Mouse (Mus musculus): ENCODE data around the gene Zfp61. TPM values are rescaled to one million over a fixed set of nuclear protein-coding genes. Genes with fewer than 3 reads are reported as not detected.

Zfp61 gene
- total and polyA plus RNA-seq, 3 experiments, result 9.9 to 15.3 TPM; not detected in 1

DNA sequence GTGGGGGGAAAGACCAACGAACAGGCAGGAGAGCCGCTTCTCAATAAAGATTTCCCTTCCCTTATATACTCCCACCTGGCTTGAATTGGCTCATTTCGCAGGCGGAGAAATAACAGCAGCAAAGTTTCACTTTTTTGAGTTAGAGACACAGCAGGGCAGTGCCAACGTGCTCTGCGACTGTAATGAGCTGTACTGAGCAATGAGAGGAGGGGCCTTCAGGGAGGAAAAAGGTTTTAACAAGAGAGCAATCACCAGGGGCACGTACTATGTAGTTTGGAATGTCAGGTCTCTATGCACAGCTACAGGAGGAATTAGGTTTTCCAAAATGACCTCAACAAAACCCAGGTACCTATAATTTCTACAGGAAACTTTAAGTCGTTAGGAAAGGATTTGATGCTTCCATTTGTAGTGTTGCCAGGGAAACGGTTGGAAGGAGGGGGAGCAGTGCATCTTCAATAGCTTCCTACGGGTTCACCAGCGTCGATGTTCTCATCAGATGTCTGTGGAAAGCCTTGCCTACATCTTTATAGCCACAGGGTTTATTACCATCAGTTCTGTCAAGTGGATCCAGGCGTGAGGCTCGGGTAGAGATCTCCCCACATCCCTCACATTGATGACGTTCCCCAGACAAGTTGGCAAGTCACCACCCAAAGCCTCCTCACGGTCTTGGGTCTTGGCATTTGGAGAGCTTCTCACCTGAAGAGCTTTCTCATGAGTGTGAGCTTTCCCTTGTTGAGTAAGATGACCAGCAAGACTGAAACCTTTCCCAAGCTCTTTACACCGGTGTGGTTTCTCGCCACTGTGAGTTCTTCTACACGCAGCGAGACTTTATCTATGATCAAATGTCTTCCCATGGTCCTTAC lies 25.5 kb upstream of the Zfp61 start:
- no peak for TF ChIP-seq MEF2A (IDR thresholded peaks at IDR 0.05; ENCODE audit: extremely low read depth, insufficient replicate concordance, low read depth, low read length, poor library complexity, severe bottlenecking)
- no peaks in the 10 kb centered on the region for H3K4me1 ChIP-seq (ENCODE audit: control insufficient read depth in 1 of 2, insufficient read depth in 2 of 2, low read length in 2 of 2)
- no peaks in the 10 kb centered on the region; a peak in 2 of 4 replicates for H3K27me3 ChIP-seq (ENCODE audit: control insufficient read depth in 1 of 2, insufficient read depth in 2 of 2, low read length in 2 of 2)
- no peak overlapping the region for H3K4me3 ChIP-seq (ENCODE audit: control insufficient read depth in 1 of 2, insufficient read depth in 1 of 2, low read depth in 2 of 2, low read length in 2 of 2)
- H3K79me2 ChIP-seq (ENCODE audit: control insufficient read depth, insufficient read depth, low read length, poor library complexity), result no peaks in the 10 kb centered on the region
- no peaks in the 10 kb centered on the region for H3K36me3 ChIP-seq (ENCODE audit: control insufficient read depth in 1 of 2, insufficient read depth in 2 of 2, low read length in 2 of 2)
- H3K27ac ChIP-seq (ENCODE audit: control insufficient read depth, low read depth, low read length), result no peak overlapping the region
- no peak overlapping the region for H3K9ac ChIP-seq (ENCODE audit: control insufficient read depth, low read depth, low read length, poor library complexity, severe bottlenecking)
- DNase-seq (ENCODE audit: low read depth, low spot score), result no peak
- H3K9me3 ChIP-seq (replicated peaks; ENCODE audit: insufficient read depth, low read length), result no peaks in the 10 kb centered on the region

- H3K9ac ChIP-seq (ENCODE audit: control insufficient read depth, low read depth, low read length, poor library complexity, severe bottlenecking), result no peak overlapping the region
- TF ChIP-seq MAX (IDR thresholded peaks at IDR 0.05; ENCODE audit: low read length), result no peak
- TF ChIP-seq SIN3A (IDR thresholded peaks at IDR 0.05; ENCODE audit: low read length), result no peak
- TF ChIP-seq POLR2AphosphoS2 (IDR thresholded peaks at IDR 0.05; ENCODE audit: low read length), result no peak
- TF ChIP-seq MAFK (IDR thresholded peaks at IDR 0.05; ENCODE audit: borderline replicate concordance, low read depth, low read length), result no peak
- TF ChIP-seq USF2 (IDR thresholded peaks at IDR 0.05; ENCODE audit: borderline replicate concordance in 1 of 2, insufficient read depth in 1 of 2, low read depth in 1 of 2, low read length in 2 of 2), result no peak
- no peak for TF ChIP-seq BHLHE40 (IDR thresholded peaks at IDR 0.05; ENCODE audit: borderline replicate concordance, low read depth, low read length)
- TF ChIP-seq TAL1 (IDR thresholded peaks at IDR 0.05; ENCODE audit: low read length), result no peak
- TF ChIP-seq EP300 (IDR thresholded peaks at IDR 0.05; ENCODE audit: low read depth in 1 of 2, low read length in 2 of 2), result no peak
- TF ChIP-seq MEF2A (IDR thresholded peaks at IDR 0.05; ENCODE audit: extremely low read depth, insufficient replicate concordance, low read depth, low read length, poor library complexity, severe bottlenecking), result no peak
- no peak for DNase-seq (ENCODE audit: low read depth, low spot score)
- H3K79me2 ChIP-seq (ENCODE audit: control insufficient read depth, insufficient read depth, low read length, poor library complexity), result no peaks in the 10 kb centered on the region
- H3K36me3 ChIP-seq (ENCODE audit: control insufficient read depth in 1 of 2, insufficient read depth in 2 of 2, low read length in 2 of 2), result no peaks in the 10 kb centered on the region
- H3K27me3 ChIP-seq (ENCODE audit: control insufficient read depth in 1 of 2, insufficient read depth in 2 of 2, low read length in 2 of 2), result no peaks in the 10 kb centered on the region; a peak in 2 of 4 replicates
- H3K27ac ChIP-seq (ENCODE audit: control insufficient read depth, low read depth, low read length), result no peak overlapping the region
- no peaks in the 10 kb centered on the region for H3K9me3 ChIP-seq (replicated peaks; ENCODE audit: insufficient read depth, low read length)
- no peak overlapping the region for H3K4me3 ChIP-seq (ENCODE audit: control insufficient read depth in 1 of 2, insufficient read depth in 1 of 2, low read depth in 2 of 2, low read length in 2 of 2)
- no peaks in the 10 kb centered on the region for H3K4me1 ChIP-seq (ENCODE audit: control insufficient read depth in 1 of 2, insufficient read depth in 2 of 2, low read length in 2 of 2)
Observed at GRCm38 (mm10) chr7:24325675-24326128, 24.7 kb upstream of the Zfp61 start.

DNA sequence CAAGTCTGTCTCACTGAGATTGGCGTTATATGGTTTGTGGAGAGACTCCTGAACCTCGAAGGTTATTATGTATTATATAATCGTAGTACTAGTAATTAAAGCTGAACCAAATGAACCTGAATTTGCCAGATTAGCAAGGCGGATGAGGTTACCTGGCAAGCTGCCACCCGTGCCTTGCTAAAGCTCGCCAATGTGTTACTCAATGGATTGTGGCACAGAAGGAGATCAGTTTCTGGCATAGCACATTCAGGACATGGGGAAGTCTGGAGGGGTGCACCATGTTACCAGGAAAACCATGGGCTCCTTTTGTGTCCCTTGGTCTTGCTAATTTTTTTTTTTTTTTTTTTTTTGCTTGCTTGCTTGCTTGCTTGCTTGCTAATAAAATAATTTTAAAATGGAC lies 24.2 kb upstream of the Zfp61 start:
- H3K27me3 ChIP-seq (ENCODE audit: control insufficient read depth in 1 of 2, insufficient read depth in 2 of 2, low read length in 2 of 2), result no peaks in the 10 kb centered on the region; a peak in 2 of 4 replicates
- no peaks in the 10 kb centered on the region for H3K4me1 ChIP-seq (ENCODE audit: control insufficient read depth in 1 of 2, insufficient read depth in 2 of 2, low read length in 2 of 2)
- no peak overlapping the region for H3K4me3 ChIP-seq (ENCODE audit: control insufficient read depth in 1 of 2, insufficient read depth in 1 of 2, low read depth in 2 of 2, low read length in 2 of 2)
- no peaks in the 10 kb centered on the region for H3K36me3 ChIP-seq (ENCODE audit: control insufficient read depth in 1 of 2, insufficient read depth in 2 of 2, low read length in 2 of 2)
- H3K27ac ChIP-seq (ENCODE audit: control insufficient read depth, low read depth, low read length), result no peak overlapping the region
- H3K9me3 ChIP-seq (replicated peaks; ENCODE audit: insufficient read depth, low read length), result no peaks in the 10 kb centered on the region
- no peaks in the 10 kb centered on the region for H3K79me2 ChIP-seq (ENCODE audit: control insufficient read depth, insufficient read depth, low read length, poor library complexity)
- TF ChIP-seq TAL1 (IDR thresholded peaks at IDR 0.05; ENCODE audit: low read length) (no peak), ZC3H11A (IDR thresholded peaks at IDR 0.05; ENCODE audit: low read depth, low read length) (no peak), MAFK (IDR thresholded peaks at IDR 0.05; ENCODE audit: borderline replicate concordance, low read depth, low read length) (no peak)
- DNase-seq (ENCODE audit: low read depth, low spot score), result no peak
- H3K9ac ChIP-seq (ENCODE audit: control insufficient read depth, low read depth, low read length, poor library complexity, severe bottlenecking), result no peak overlapping the region
